Mouse (Mus musculus) embryo, embryonic 10 days (tissue): ENCODE measurements around the gene Wnt7a.
A peak's percentile ranks its signal among the peaks of the same experiment; 100 is the strongest.

Source experiments
- DNase-seq: peaks from one replicate; pipeline ENCODE4 v3.0.0-alpha.2; 2015; ENCODE audit warnings: low spot score

The Wnt7a gene

GRCm38 (mm10) chr6:91384415-91384814, 26.7 kb downstream of the Wnt7a start:
- DNase-seq, result no peak

DNA sequence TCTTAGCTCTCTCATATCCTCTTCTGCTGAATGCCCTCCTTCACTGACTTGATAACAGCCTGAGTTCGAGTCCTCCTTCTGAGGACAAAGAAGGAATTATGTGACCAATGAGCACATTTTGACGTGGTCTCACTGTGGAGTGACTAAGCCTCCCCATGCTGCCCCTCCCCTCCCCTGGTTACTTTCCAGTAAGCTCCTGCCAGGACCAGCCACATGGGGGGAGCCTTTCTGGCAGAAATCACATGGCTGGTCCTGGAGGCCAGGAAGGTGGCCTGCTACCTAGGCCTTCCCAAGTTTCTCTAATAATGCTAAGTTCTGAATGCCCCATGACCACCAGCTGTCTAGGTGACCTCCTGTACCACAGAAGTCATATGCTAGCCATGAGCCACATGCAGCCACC, 27.3 kb downstream of the Wnt7a start:
- no peak for DNase-seq

GRCm38 (mm10) chr6:91383303-91383702, 27.9 kb downstream of the Wnt7a start:
- no peak for DNase-seq

- DNase-seq, result no peak
These were observed 31.3 kb downstream of the Wnt7a start for GRCm38 (mm10) chr6:91379871-91380270.

DNA sequence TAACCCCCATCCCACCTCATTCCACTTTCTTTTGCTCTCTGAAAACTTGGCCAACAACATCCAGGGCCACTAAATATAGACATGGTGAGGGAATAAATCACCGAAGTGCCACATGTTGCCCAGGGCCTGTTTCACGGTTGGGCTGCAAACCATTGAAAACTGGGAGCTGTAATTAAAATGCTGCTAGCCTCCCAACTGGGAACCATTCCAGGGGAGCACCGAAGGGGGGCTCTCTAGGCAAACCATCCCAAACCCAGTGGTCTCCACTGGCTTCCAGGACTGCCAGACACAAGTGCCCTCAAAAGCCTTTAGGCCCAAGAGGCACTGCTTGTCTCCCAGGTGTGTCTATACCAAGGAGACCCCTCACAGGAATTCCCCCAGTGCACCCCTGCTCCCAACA, 31.9 kb downstream of the Wnt7a start:
- no peak for DNase-seq

- no peak for DNase-seq
These were observed 38.2 kb downstream of the Wnt7a start for GRCm38 (mm10) chr6:91372977-91373376.

DNA sequence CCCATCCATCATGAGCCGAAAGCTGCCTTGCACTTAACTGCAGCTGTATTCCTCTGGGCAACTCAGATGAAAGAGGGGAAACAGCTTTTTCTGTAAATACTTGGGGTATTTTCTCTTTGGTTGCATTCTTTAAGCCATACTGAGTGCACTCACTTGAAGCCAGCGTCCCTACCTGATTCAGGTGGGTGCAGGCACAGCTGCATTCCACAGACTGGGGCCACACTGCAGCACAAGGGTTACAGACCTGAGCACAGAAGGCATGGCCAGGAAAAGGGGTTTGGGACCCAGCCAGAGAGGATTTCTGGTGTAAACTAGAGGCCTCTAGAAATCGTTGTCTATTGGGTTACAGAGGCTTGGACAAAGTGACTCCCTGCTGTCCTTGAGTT, 38.6 kb downstream of the Wnt7a start:
- DNase-seq, result no peak

DNA sequence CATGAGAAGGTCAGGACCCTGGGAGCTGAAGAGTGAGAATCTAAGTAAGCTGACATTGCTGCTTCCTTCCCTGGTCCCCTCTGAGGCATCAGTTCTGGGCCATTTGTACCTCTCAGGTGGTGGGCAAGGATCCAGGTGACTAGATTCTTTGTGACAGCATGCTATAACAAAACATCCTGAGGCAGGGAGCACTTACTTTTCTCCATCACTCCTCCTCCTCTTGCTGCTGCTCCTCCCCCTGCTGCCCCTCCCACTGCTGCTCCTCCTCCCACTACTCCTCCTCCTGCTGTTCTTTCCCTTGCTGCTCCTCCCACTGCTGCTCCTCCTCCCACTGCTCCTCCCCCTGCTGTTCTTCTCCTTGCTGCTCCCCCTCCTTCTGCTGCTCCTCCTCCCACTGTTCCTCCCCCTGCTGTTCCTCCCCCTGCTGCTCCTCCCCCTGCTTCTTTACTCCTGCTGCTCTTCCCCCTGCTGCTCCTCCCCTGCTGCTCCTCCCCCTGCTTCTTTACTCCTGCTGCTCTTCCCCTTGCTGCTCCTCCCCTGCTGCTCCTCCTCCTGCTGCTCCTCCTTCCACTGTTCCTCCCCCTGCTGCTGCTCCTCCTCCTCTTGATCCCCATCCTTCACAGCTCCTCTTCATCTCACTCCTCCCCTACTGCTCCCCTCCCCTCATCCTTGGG, 39.1 kb downstream of the Wnt7a start:
- peak; percentile 27 for DNase-seq

GRCm38 (mm10) chr6:91366781-91367180, 44.4 kb downstream of the Wnt7a start:
- DNase-seq, result no peak

- DNase-seq, result no peak
These were observed 45.7 kb downstream of the Wnt7a start for GRCm38 (mm10) chr6:91365480-91365879.

- no peak for DNase-seq
These were observed 48.4 kb downstream of the Wnt7a start for GRCm38 (mm10) chr6:91362756-91363155.

- DNase-seq, result peak; percentile 69
These were observed 50.2 kb downstream of the Wnt7a start for GRCm38 (mm10) chr6:91360998-91361397.

DNA sequence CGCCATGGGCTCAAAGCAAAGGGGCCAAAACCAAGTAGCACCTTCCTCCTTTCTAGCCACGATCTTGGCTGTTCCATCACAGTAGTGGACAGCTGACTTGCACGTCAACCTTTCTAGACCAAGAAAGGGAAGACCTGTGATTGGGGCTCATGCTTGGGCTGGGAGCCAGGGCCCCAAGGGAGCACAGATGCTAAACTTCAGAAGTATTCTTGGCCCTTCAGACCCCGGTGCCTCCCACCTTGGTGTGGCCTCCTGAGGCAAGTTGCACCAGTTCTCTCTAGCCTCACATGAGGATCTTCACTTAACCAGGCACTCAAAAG, 50.8 kb downstream of the Wnt7a start:
- no peak for DNase-seq

GRCm38 (mm10) chr6:91359672-91360370, 51.3 kb downstream of the Wnt7a start:
- DNase-seq, result no peak

DNA sequence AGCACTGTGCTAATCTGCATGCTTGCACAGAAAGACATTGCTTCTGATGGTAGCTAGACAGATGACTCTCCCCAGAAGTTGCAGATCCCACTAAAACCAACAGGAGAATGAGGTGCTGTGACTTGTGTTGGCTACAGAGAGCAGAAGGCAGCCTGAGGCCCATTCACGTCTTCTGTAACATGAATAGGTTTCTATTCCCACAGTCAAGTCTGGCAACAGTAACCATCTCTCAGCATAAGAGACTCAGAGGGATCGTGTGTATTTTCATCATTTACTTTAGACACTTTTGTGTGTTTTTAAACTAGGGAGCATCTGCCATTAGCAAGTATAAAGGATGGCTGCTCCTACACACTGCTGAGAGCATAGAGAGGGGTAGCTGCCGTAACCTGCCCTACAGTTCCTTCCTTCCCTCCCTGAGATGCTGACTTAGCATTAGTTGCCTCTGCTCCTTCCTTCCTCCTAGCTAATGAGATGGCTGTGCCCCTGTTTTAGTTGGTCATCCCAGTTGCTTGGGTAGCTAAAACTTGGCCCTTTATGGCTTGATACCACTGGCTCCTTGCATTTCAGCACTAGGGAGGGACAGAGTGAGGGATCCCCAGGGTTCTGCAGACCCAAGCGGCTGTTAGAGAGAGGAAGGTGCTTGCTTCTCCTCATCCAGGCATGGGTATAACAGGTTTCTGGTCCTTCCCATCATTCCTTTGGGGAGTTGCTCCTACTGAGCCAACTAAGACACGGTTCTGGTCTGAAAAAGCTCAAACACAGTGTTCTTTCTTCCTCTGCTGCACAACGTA, 52.1 kb downstream of the Wnt7a start:
- DNase-seq, result no peak

DNA sequence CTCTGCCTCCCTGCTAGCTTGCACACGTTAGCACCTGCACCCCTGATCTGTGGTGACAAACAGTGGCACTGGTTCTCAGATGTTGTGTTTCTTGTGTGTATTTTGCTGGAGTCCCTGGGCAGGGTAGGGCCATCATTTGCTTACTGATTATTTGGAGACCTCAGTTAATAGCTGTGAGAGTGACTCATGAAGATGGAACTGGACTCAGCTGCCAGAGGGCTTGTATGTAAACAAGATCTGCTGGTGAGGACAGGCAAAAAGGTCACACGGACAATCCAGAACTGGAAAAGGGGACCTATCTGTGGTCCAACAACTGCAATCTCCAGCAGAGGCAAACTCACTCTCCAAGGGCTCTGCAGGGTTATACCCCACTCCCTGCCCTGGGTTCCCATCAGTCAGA, 52.8 kb downstream of the Wnt7a start:
- no peak for DNase-seq

- DNase-seq, result no peak
These were observed 53.8 kb downstream of the Wnt7a start for GRCm38 (mm10) chr6:91357238-91357876.

GRCm38 (mm10) chr6:91349620-91350019, 61.5 kb downstream of the Wnt7a start:
- DNase-seq, result no peak

DNA sequence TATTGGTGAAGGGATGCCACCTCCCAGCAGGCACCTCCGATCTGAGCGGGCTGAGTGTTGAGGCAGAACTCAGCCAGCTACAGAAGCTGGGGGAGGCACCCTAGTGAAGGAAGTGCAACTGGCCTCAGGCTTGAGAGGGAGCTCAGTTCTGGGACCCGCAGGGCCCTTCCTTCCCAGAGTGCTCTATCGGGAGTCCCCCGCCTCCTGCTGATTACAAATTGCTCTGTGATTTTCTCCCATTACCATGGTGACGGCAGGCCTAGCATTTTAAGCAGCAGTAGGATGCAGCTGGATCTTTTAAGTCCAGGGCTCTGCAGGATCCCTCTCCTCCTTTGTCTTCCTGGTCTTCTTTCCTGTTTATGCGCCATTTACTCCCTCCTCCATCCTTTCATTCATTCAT, 63.4 kb downstream of the Wnt7a start:
- peak; percentile 74 for DNase-seq

DNA sequence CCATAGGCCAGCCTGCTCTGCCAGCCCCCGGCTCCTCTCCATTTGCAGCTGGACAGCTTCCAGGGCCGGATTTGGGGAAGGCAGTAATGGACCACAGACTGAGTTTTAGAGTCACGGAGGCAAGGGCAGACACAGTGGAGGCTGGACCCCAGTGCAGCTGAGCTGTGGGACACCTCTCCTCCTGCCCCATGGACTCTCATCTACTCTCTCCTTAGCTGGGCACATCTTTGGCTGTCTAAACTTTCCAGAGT, 64.3 kb downstream of the Wnt7a start:
- no peak for DNase-seq

DNA sequence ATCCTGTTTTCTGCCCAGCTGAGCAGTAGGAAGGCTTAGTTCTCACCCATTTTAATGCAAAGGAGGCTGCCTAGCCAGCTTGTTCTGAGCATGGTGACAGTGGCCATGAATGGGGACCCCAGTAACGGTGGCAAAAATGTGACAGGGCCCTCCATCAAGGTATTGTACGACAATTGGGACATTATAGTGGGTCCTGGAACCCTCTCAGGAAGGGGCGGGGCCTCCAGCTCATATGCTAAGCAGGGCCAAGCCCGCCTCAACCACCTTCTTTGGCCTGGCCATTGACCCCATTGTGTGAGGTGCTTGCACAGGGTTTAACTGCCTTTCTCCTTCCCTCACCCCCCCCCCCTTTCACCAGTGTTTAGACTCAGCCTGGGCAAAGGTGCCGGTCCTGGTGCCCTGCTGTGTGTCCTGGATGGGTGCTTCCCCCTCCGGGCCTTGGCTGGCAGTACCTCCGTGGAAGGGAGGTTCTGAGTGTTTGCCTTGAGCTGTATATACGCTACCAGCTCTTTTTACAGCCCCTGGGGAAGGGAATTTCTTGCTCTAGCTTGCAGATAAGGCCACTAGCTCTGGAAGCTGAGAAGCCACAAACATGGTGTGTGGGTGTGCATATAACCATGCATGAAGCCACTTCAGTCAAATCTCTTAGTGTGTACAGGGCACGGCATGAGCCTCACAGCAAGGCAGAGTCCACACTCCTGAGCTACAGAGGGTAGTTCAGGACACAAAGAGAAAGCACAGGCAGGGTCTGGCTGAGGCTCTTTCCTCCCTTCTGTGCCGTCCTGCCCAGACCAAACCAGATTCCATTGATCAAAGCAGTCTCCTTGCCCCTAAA, 64.9 kb downstream of the Wnt7a start:
- peak; percentile 88 for DNase-seq

DNA sequence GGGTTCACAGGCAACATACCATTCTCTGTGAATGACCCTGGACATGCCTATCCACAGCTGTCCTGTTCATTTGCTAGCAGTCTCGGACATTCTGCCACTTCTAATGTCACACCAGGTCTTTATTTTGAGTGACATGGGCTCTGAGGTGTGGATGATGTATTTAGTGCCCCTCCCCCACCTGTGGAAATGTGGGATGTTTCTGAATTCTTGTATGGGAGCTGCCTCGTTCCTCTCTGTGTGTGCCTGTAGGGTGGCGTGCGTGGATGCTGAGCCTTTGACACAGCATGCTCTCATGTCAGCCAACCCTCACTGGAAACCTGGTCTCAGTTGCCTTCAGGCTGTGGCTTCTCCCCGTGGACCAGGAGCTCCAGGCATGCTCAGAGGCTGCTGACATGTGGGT, 66.1 kb downstream of the Wnt7a start:
- DNase-seq, result no peak
